Mouse (Mus musculus) testis, adult 2 months (tissue): ENCODE measurements around the gene Lingo1.

Experiments used
- CTCF ChIP-seq: fragments of 200-500 bp; IDR thresholded peaks from 2 replicates; pipeline ENCODE4 v1.5.1; 2012; ENCODE audit warnings: low read depth, mild to moderate bottlenecking, inconsistent platforms, low read length, moderate library complexity; ENCODE audit not compliant: control insufficient read depth, insufficient read depth, insufficient replicate concordance
- POLR2A ChIP-seq: fragments of 200-500 bp; IDR thresholded peaks from 2 replicates; pipeline ENCODE4 v1.6.1; 2012; ENCODE audit warnings: low read depth, mild to moderate bottlenecking, inconsistent platforms, low read length, moderate library complexity; ENCODE audit not compliant: control insufficient read depth

- TF ChIP-seq POLR2A (no peak), CTCF (no peak)
Measured at GRCm38 (mm10) chr9:56656766-56657542, 139.3 kb downstream of the Lingo1 start.
